Mouse (Mus musculus) ES-CJ7 (cell line): ENCODE results near the gene Togaram2.
"Not testable (repeated sequence)": the region's sequence is repeated elsewhere in the genome, so short reads cannot be mapped to it uniquely, and the experiment has no call there.

ENCODE experiments used
- DNase-seq: peaks from one replicate; pipeline ENCODE4 v3.0.0; 2011; ENCODE audit warnings: low read depth, low spot score

The Togaram2 gene

DNA sequence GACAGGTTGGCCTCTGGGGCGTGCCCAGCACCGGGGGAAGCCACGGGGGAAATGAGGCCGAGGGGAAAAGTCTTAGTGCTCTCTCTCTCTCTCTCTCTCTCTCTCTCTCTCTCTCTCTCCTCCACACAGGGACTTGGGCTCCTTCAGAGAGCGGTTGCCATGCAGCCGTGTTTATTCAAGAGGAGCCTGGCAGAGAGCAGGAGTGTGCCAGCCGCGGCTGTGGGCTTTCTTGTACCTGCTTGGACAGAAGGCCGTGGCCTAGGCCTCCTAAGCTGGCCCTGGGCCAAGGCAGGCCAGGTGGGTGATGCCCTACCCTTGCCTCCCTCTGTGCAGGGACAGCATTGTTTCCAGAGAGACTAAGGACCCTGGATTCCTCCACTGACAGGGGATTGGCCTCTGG is at the start of gene Togaram2:
Gene Togaram2, plus strand, starts transcription at position 170 of the 400 bp plus-strand sequence.
- no peak for DNase-seq

- DNase-seq: no peak
Measured at GRCm38 (mm10) chr17:71631806-71632205, 41.3 kb upstream of the Togaram2 start.

GRCm38 (mm10) chr17:71633350-71633749 is 39.7 kb upstream of the Togaram2 start:
- no peak for DNase-seq

DNA sequence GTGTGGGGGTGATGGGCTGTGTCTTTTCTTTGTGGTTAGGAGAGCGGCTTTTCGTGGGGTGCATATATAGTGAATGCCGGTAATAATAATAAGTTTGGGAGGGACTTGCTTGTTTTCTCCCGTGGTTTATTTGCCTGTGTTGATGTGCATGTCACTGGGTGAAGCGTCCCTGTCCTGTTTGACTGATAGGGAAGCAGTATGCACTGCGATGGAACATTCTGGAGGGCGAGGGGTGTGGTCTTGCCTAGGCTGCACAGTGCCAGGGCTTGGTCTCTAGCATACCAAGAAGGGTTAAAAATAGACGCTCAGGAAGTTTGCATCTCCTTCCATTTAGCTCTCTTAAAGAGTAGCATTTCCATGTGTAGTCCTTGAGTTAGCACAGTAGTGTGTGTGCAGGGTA is 36.3 kb upstream of the Togaram2 start:
- DNase-seq: no peak

DNA sequence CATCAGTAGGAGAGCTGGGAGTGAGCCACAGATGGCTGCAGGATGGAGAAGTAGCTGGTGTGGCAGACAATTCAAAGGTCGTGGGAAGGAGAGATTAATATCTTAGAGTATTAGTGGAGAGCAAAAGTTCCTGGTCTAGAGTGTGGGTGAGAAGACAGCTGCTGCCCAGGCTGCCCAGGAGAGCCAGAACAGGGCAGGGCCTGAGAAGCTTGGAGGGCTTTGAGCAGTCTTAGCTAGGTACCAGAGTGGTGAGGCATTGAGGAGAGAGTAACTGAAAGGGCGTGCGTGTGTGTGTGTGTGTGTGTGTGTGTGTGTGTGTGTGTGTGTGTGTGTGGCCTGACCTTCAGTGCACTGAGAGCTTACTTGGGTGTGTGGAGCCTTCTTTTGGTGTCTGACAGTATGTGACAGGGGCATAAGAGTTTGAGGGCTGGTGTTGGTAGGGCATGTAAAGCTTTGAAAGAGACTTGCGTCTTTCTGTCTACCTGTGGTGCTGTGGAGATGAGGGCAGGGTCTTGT is 35.3 kb upstream of the Togaram2 start:
- DNase-seq: no peak

DNA sequence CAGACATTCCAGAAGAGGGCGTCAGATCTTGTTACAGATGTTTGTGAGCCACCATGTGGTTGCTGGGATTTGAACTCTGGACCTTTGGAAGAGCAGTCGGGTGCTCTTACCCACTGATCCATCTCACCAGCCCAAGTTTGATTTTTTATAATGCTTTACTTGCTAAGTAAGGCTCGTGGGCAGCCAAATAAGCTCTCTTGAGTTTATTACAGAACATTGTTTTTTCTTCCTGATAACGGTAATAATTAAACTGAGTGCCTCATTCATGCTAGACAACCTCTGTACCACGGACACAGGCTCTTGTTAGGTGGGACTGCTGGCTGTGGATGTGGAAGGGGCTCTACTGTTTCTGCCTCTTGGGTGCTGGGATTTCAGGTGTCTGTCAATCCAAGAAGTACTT is 34.0 kb upstream of the Togaram2 start:
- DNase-seq: not testable (repeated sequence)

- DNase-seq: no peak
Measured at GRCm38 (mm10) chr17:71640421-71641085, 32.5 kb upstream of the Togaram2 start.

GRCm38 (mm10) chr17:71642190-71642589 is 30.9 kb upstream of the Togaram2 start:
- peak; percentile 50 for DNase-seq

- DNase-seq: peak; percentile 55
Measured at GRCm38 (mm10) chr17:71650011-71650410, 23.1 kb upstream of the Togaram2 start.

DNA sequence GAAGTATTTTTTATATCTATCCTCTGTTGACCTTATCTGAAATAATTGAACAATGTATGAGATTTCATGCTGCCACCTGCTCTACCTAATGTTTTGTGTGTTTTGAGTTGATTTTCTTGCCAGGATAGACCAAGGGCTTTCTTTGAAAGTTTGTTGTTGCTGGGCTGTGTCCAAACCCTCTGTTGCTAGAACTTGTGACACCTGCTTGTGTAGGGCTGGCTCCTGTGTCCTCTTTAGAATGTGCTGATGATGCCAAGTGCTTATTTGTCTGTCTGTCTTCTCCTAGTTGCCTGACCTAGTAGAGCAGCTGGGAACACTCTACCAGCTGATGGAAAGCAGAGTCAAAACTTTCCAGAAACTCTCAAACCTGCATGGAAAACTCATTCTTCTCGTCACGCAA is 20.6 kb upstream of the Togaram2 start:
- DNase-seq: no peak

DNA sequence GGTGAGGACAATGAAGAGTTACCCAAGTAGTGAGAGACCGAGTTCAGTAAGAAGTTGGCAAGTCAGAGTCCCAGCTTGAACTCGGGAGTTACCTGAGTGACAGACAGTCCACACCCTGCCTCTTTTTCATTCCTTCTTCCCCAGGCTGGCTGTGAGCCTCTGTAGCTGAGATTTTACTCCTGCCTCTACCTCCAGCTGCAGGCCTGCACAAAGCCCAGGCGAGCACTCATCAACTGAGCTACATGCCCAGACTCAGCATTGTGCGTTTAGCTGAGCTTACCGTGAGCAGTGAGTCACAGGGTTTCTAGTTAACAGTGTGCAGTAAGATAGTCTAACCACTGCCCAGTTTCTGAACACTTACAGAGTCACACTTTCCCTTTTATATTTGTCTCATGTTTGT is 20.1 kb upstream of the Togaram2 start:
- no peak for DNase-seq

- DNase-seq: no peak
Measured at GRCm38 (mm10) chr17:71657521-71657920, 15.5 kb upstream of the Togaram2 start.

DNA sequence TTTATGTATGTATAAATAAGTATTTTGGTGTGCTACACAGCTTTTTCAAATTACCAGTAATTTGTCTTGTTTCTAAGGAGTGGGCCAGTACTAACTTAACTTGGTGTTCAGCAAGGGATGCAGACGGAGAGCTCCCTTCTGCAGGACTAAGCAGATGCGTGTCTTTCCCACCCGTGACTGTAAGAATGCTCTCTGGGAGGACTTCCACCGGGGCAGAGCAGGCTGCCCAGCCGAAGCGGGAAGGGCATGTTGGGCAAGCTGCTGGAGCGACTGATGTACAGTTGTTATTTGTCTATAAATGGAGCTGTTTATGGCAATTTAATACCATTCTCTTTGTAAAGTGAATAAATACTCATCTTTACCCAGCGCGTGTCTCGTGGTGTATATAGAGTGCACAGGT is 14.4 kb upstream of the Togaram2 start:
- no peak for DNase-seq

- DNase-seq: no peak
Measured at GRCm38 (mm10) chr17:71660390-71660789, 12.7 kb upstream of the Togaram2 start.

DNA sequence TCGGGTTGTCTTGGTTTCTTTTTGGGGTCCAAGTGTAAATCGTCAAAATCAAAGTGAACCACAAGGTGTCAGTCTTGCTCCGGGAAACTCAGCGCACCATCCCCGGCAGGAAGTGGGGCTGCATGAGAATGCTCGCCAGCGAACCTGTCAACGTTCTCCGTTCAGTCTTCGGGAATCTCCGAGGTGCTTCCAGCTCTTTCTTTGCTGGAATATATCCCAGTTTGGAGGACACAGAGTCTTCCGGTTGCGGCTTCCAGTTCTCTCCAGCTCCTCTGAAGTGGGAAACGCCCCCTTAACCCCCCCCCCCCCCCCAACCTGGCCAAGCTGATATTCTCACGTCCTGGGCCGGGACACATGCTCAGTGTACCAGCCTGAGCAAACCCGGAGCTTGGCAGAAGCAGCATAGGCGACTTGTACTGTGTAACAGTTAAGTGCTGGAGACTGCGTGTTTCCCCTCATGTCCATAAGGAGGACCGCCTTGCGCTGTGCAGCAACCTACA is 10.3 kb upstream of the Togaram2 start:
- DNase-seq: peak; percentile 70

DNA sequence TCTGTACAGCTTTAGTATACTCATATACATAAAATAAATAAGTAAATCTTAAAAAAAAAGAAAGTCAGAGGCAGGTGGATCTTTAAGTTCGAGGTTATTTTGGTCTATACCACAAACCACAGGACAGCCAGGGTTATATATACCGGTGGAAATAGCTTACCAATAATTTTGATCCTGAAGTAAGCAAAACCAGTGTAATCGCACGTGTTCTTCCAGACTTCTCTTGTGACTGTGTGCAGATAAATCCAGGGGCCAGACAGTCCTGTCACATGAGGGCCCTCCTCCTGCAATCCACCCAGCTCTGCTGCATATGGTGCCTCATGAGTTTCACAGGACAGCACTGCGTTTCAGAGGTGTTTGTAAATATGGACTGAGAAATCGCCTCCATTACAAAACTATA is 9.6 kb upstream of the Togaram2 start:
- DNase-seq: no peak

DNA sequence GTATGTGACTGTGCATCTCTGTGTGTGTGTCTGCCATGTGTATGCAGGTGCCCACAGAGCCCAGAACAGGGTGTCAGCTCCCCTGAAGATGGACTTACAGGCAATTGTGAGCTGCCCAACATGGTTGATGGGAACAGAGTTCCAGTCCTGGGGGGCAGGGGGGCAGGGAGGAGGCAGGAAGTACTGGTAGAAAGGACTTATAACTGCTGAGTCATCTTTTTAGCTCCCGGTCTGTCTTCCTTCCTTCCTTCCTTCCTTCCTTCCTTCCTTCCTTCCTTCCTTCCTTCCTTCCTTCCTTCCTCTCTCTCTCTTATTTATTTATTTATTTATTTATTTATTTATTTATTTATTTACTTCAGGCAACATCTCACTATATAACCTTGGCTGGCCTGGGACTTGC is 8.9 kb upstream of the Togaram2 start:
- DNase-seq: no peak

DNA sequence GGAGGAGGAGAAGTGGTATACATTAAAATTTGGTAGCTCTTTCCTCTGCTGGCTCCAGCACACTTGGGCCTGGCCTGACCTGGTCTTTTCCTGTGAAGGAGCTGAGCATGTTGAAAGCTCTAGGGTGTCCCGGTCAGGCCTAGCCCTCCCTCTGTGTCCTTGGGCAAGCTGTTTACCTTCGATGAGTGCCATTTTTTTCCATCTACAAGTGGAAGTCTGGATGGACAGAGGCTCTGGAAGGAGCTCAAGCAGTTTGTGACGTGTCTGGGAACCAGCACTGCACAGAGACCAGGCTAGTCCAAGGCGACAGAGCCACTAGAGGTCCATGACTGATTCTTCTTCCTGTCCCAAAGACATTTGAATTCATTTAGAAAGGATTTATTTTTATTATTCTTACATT is 7.9 kb upstream of the Togaram2 start:
- DNase-seq: no peak

DNA sequence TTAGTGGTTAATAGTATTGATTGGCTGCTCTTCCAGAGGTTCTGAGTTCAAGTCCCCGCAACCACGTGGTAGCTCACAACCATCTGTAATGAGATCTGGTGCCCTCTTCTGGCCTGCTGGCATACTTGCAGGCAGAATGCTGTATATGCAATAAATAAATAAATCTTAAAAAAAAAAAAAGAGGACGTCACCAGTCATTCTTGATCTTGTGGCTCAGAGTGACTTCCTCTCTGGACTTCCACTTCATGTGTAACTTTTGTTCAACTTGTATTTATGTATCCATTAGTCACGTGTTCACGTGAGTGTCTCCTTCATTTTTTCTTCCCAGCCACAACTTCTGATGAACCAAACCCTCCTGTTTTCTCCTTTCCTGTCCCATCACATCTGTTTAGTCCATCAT is 3.5 kb upstream of the Togaram2 start:
- DNase-seq: no peak

- DNase-seq: peak; percentile 73
Measured at GRCm38 (mm10) chr17:71671840-71672546, 1.1 kb upstream of the Togaram2 start.

GRCm38 (mm10) chr17:71673936-71674335 is 875 bp downstream of the Togaram2 start:
- no peak for DNase-seq

DNA sequence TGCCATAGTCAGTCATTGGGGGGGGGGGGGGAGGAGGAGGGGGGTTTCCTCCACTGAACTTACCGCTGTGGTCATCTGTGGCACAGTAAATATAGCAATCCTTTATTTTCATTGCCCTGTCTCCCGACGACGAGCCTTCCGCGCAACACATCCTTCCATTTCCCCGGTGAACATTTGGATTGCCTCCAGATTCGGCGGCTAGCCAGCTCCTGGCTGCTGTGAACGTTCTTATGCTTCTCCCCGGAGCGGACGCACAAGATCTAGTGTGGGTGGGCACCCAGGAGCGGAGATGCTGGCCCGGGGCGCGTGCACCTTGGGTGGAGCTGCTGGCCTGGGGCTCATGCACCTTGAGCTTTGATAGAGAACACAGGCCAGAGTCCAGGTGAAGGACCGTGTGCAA is 1.8 kb downstream of the Togaram2 start:
- no peak for DNase-seq

DNA sequence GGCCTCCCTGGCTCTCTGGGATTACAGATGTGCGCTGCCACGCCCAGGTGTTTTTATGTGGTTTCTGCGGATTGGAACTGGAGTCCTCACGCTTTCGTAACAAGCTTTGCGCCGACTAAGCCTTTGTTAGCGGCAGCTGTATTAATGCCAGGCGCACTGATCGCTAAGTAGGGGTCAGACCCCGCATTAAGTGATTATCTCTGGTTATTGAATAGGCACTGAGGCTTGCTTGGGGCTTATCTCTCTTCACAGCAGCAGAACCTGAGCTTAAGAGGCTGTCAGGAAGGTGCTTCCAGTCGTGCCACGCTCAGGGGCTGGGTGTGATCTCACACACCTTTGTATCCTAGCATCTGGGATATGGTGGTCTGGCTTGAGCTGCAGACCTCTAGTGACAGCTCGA is 8.6 kb downstream of the Togaram2 start:
- no peak for DNase-seq
